Mouse (Mus musculus): ENCODE measurements at regions not wholly inside any gene's neighbourhood (a gene's known extent, or its start where the extent isn't known, plus 50 kb on each side); places are given as distances from the start of the nearest gene placed in this dataset.

- no peaks in the 10 kb centered on the region for H3K36me3 ChIP-seq (replicated peaks; ENCODE audit: control insufficient read depth, insufficient read depth, low read depth)
- no peak overlapping the region for H3K4me3 ChIP-seq (ENCODE audit: insufficient read depth in 1 of 2, low read depth in 2 of 2, low read length in 2 of 2)
- no peaks in the 10 kb centered on the region for H3K4me1 ChIP-seq (replicated peaks; ENCODE audit: control insufficient read depth in 2 of 2, insufficient read depth in 2 of 2, low read length in 1 of 2)
- WGBS (ENCODE audit: insufficient replicate concordance) = 58% methylated on average over 2 of the region's 2 CpGs
- no peak for ATAC-seq (ENCODE audit: insufficient read depth)
- no peak for TF ChIP-seq EP300 (IDR thresholded peaks at IDR 0.05; ENCODE audit: low read depth)
- TF ChIP-seq CTCF (IDR thresholded peaks at IDR 0.05; ENCODE audit: low read depth) = no peak
- H3K4me2 ChIP-seq (ENCODE audit: low read depth) = no peak overlapping the region
- DNase-seq (ENCODE audit: low read depth in 3 of 3, low spot score in 3 of 3) = no peak
- no peak overlapping the region for H3K27ac ChIP-seq
- no peaks in the 10 kb centered on the region for H3K9me3 ChIP-seq (ENCODE audit: control insufficient read depth, low read length)
- H3K9ac ChIP-seq (replicated peaks) = no peak overlapping the region
- H3K27me3 ChIP-seq (ENCODE audit: control insufficient read depth, insufficient read depth, low read length) = no peaks in the 10 kb centered on the region
Measured at GRCm38 (mm10) chr9:90369568-90369967, 99.0 kb upstream of the Tbc1d2b start.

- no peak for ATAC-seq (ENCODE audit: insufficient read depth)
- H3K27me3 ChIP-seq (ENCODE audit: control insufficient read depth, insufficient read depth, low read length) = no peaks in the 10 kb centered on the region
- no peak for DNase-seq (ENCODE audit: low read depth in 3 of 3, low spot score in 3 of 3)
- 46% methylated on average over 3 of the region's 3 CpGs for WGBS (ENCODE audit: insufficient replicate concordance)
- H3K4me3 ChIP-seq (ENCODE audit: insufficient read depth in 1 of 2, low read depth in 2 of 2, low read length in 2 of 2) = no peak overlapping the region
- no peaks in the 10 kb centered on the region for H3K4me1 ChIP-seq (replicated peaks; ENCODE audit: control insufficient read depth in 2 of 2, insufficient read depth in 2 of 2, low read length in 1 of 2)
- no peak overlapping the region for H3K27ac ChIP-seq
- H3K36me3 ChIP-seq (replicated peaks; ENCODE audit: control insufficient read depth, insufficient read depth, low read depth) = no peaks in the 10 kb centered on the region
- TF ChIP-seq EP300 (IDR thresholded peaks at IDR 0.05; ENCODE audit: low read depth) (no peak), CTCF (IDR thresholded peaks at IDR 0.05; ENCODE audit: low read depth) (no peak)
- no peaks in the 10 kb centered on the region for H3K9me3 ChIP-seq (ENCODE audit: control insufficient read depth, low read length)
- no peak overlapping the region for H3K4me2 ChIP-seq (ENCODE audit: low read depth)
- no peak overlapping the region for H3K9ac ChIP-seq (replicated peaks)
Measured at GRCm38 (mm10) chr9:90367745-90368144, 97.1 kb upstream of the Tbc1d2b start.

DNA sequence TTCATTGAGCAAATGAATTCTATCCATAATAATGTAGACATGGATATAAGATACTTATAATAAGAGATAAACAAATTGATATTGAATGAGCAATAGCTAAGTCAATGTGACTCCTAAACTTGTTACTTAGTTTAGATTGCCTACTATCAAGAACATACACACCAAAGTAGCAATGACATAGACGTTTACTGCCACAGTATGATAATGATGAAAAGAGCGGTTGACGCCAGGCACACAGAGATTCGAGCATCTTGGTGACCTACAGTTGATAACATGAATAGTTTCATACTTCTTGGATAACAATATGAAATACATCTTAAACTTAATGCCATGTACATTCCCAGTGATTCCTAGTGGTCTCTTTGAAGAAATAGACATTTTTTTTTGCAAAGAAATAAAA lies 55.9 kb upstream of the Tbc1d2b start:
- no peak overlapping the region for H3K4me2 ChIP-seq (ENCODE audit: low read depth)
- no peaks in the 10 kb centered on the region for H3K27me3 ChIP-seq (ENCODE audit: control insufficient read depth, insufficient read depth, low read length)
- ATAC-seq (ENCODE audit: insufficient read depth) (peak; percentile 98), DNase-seq (ENCODE audit: low read depth in 3 of 3, low spot score in 3 of 3) (peak; percentile 54 to 66 (median 60))
- H3K9me3 ChIP-seq (ENCODE audit: control insufficient read depth, low read length) = no peaks in the 10 kb centered on the region
- no peak overlapping the region for H3K9ac ChIP-seq (replicated peaks)
- H3K27ac ChIP-seq = no peak overlapping the region
- no peaks in the 10 kb centered on the region for H3K36me3 ChIP-seq (replicated peaks; ENCODE audit: control insufficient read depth, insufficient read depth, low read depth)
- no peak overlapping the region for H3K4me3 ChIP-seq (ENCODE audit: insufficient read depth in 1 of 2, low read depth in 2 of 2, low read length in 2 of 2)
- WGBS (ENCODE audit: insufficient replicate concordance) = 37% methylated on average over 4 of the region's 4 CpGs
- H3K4me1 ChIP-seq (replicated peaks; ENCODE audit: control insufficient read depth in 2 of 2, insufficient read depth in 2 of 2, low read length in 1 of 2) = peaks cover 8 to 11% of the 10 kb centered on the region in 2 experiments; a peak in 3 of 4 replicates
- TF ChIP-seq EP300 (IDR thresholded peaks at IDR 0.05; ENCODE audit: low read depth) = peak; percentile 97
- TF ChIP-seq CTCF (IDR thresholded peaks at IDR 0.05; ENCODE audit: low read depth) = no peak
